Mouse (Mus musculus) CH12.LX (cell line): ENCODE results near the gene 4933428G20Rik. TPM values are rescaled to one million over a fixed set of nuclear protein-coding genes. Genes with fewer than 3 reads are reported as not detected.

Source experiments
- DNase-seq: peaks from one replicate; pipeline ENCODE4 v3.0.0-alpha.2; 2013; ENCODE audit errors: extremely low read depth
- H3K27ac ChIP-seq: 2 replicates; pipeline ENCODE4 v1.5.1; 2012; ENCODE audit warnings: low read depth, mild to moderate bottlenecking, control low read depth, moderate library complexity; ENCODE audit not compliant: insufficient read depth
- H3K27me3 ChIP-seq: replicated peaks from 2 replicates; pipeline ENCODE3; 2012; ENCODE audit warnings: inconsistent platforms
- H3K36me3 ChIP-seq, 2 experiments: replicated peaks in 1 of 2; 2 replicates each; pipeline versions ENCODE3 to v1.6.1; 2012; ENCODE audit warnings: inconsistent platforms in 1 of 2, low read length in 1 of 2, mild to moderate bottlenecking in 1 of 2, mixed read lengths in 1 of 2, moderate library complexity in 1 of 2; ENCODE audit not compliant: control insufficient read depth in 1 of 2, insufficient read depth in 1 of 2
- H3K4me1 ChIP-seq, 2 experiments: 2 replicates each; pipeline ENCODE4 v1.6.1; 2012; ENCODE audit warnings: inconsistent platforms in 1 of 2, moderate library complexity in 1 of 2; ENCODE audit not compliant: insufficient read depth in 2 of 2, control insufficient read depth in 1 of 2
- H3K4me2 ChIP-seq: 2 replicates; pipeline ENCODE4 v1.6.1; 2012; ENCODE audit warnings: low read depth, mild to moderate bottlenecking, control low read depth; ENCODE audit not compliant: poor library complexity, insufficient read depth, severe bottlenecking
- H3K4me3 ChIP-seq, 3 experiments: fragments of 150-350 bp in 1 of 3; sonication (generic) in 1 of 3; replicated peaks in 1 of 3; 2 replicates each; pipeline versions ENCODE3 to v1.5.1; 2011 to 2012; ENCODE audit warnings: low read depth in 2 of 3, low read length in 2 of 3, mild to moderate bottlenecking in 2 of 3, moderate library complexity in 2 of 3, control low read depth in 1 of 3, improper control_type of control experiment in 1 of 3, inconsistent platforms in 1 of 3, mixed read lengths in 1 of 3; ENCODE audit not compliant: poor library complexity in 1 of 3
- H3K79me2 ChIP-seq: replicated peaks from 2 replicates; pipeline ENCODE4 v1.6.1; 2012; ENCODE audit warnings: mild to moderate bottlenecking, moderate library complexity; ENCODE audit not compliant: control insufficient read depth, poor library complexity, insufficient read depth, severe bottlenecking; ENCODE audit errors: extremely low read depth
- H3K9ac ChIP-seq: 2 replicates; pipeline ENCODE4 v1.6.1; 2012; ENCODE audit warnings: low read depth, mild to moderate bottlenecking, control low read depth, moderate library complexity; ENCODE audit not compliant: insufficient read depth
- H3K9me3 ChIP-seq: replicated peaks from 2 replicates; pipeline ENCODE3; 2012; ENCODE audit warnings: low read length, inconsistent platforms, mixed read lengths
- CHD1 ChIP-seq: IDR thresholded peaks from 2 replicates; pipeline ENCODE4 v1.6.1; 2012; ENCODE audit warnings: low read depth, low read length, improper control_type of control experiment, inconsistent platforms
- ELF1 ChIP-seq: IDR thresholded peaks from 2 replicates; pipeline ENCODE4 v1.6.1; 2014; ENCODE audit warnings: low read depth, mild to moderate bottlenecking, inconsistent platforms, low read length, improper control_type of control experiment
- ETS1 ChIP-seq: conservative IDR thresholded peaks from 2 replicates; pipeline ENCODE4 v1.6.1; 2012; ENCODE audit warnings: low read depth, mild to moderate bottlenecking, inconsistent platforms, low read length, improper control_type of control experiment, moderate library complexity
- HCFC1 ChIP-seq: IDR thresholded peaks from 2 replicates; pipeline ENCODE4 v1.6.1; 2012; ENCODE audit warnings: low read depth, mild to moderate bottlenecking, inconsistent platforms, low read length, improper control_type of control experiment
- IRF4 ChIP-seq: IDR thresholded peaks from 2 replicates; pipeline ENCODE4 v1.6.1; 2014; ENCODE audit warnings: low read depth, mild to moderate bottlenecking, inconsistent platforms, low read length, improper control_type of control experiment
- JUN ChIP-seq: IDR thresholded peaks from 2 replicates; pipeline ENCODE4 v1.6.1; 2011; ENCODE audit warnings: low read depth, mild to moderate bottlenecking, low read length, improper control_type of control experiment, moderate library complexity; ENCODE audit not compliant: insufficient read depth
- JUND ChIP-seq: conservative IDR thresholded peaks from 2 replicates; pipeline ENCODE4 v1.6.1; 2011; ENCODE audit warnings: low read depth, low read length, improper control_type of control experiment
- MAFK ChIP-seq: IDR thresholded peaks from 2 replicates; pipeline ENCODE4 v1.6.1; 2011; ENCODE audit warnings: low read length, improper control_type of control experiment; ENCODE audit not compliant: insufficient replicate concordance
- MAZ ChIP-seq: IDR thresholded peaks from 2 replicates; pipeline ENCODE4 v1.6.1; 2012; ENCODE audit warnings: low read depth, mild to moderate bottlenecking, inconsistent platforms, low read length, improper control_type of control experiment, moderate library complexity
- MEF2A ChIP-seq: IDR thresholded peaks from 2 replicates; pipeline ENCODE4 v1.6.1; 2014; ENCODE audit warnings: low read depth, mild to moderate bottlenecking, inconsistent platforms, low read length, improper control_type of control experiment, borderline replicate concordance
- MXI1 ChIP-seq: IDR thresholded peaks from 2 replicates; pipeline ENCODE4 v1.6.1; 2011; ENCODE audit warnings: mild to moderate bottlenecking, low read depth, low read length, improper control_type of control experiment
- MYC ChIP-seq: IDR thresholded peaks from 2 replicates; pipeline ENCODE4 v1.6.1; 2011; ENCODE audit warnings: low read depth, mild to moderate bottlenecking, improper control_type of control experiment, low read length
- NELFE ChIP-seq: IDR thresholded peaks from 2 replicates; pipeline ENCODE4 v1.6.1; 2011; ENCODE audit warnings: low read depth, low read length, improper control_type of control experiment
- PAX5 ChIP-seq: IDR thresholded peaks from 2 replicates; pipeline ENCODE4 v1.6.1; 2012; ENCODE audit warnings: low read length, inconsistent platforms, mixed read lengths
- POLR2AphosphoS2 ChIP-seq: IDR thresholded peaks from 2 replicates; pipeline ENCODE4 v1.6.1; 2011; ENCODE audit warnings: low read depth, low read length, improper control_type of control experiment
- RAD21 ChIP-seq: IDR thresholded peaks from 2 replicates; pipeline ENCODE4 v1.6.1; 2011; ENCODE audit warnings: low read depth, mild to moderate bottlenecking, low read length, improper control_type of control experiment, moderate library complexity
- RCOR1 ChIP-seq: conservative IDR thresholded peaks from 2 replicates; pipeline ENCODE4 v1.6.1; 2012; ENCODE audit warnings: low read depth, mild to moderate bottlenecking, inconsistent platforms, low read length, improper control_type of control experiment
- SIN3A ChIP-seq: IDR thresholded peaks from 2 replicates; pipeline ENCODE4 v1.6.1; 2012; ENCODE audit warnings: low read length, improper control_type of control experiment, inconsistent platforms
- SMC3 ChIP-seq: IDR thresholded peaks from 2 replicates; pipeline ENCODE4 v1.6.1; 2011; ENCODE audit warnings: low read depth, low read length, improper control_type of control experiment
- TCF12 ChIP-seq: IDR thresholded peaks from 2 replicates; pipeline ENCODE4 v1.6.1; 2014; ENCODE audit warnings: low read depth, mild to moderate bottlenecking, inconsistent platforms, low read length, improper control_type of control experiment
- UBTF ChIP-seq: IDR thresholded peaks from 2 replicates; pipeline ENCODE4 v1.6.1; 2012; ENCODE audit warnings: low read depth, mild to moderate bottlenecking, inconsistent platforms, low read length, improper control_type of control experiment, moderate library complexity
- ZKSCAN1 ChIP-seq: IDR thresholded peaks from 2 replicates; pipeline ENCODE4 v1.6.1; 2012; ENCODE audit warnings: low read depth, inconsistent platforms, low read length, improper control_type of control experiment, borderline replicate concordance
- dilution Hi-C: fragments of 300-500 bp; cut with MboI; formaldehyde crosslinking; loops from 2 replicates; pipeline ENCODE4 v1.14.3; 2020; ENCODE audit warnings: low sequenced_read_pairs; ENCODE audit not compliant: extremely low pct_unique_long_range_greater_than_20kb, extremely low pct_ligation_motif_present
- in situ Hi-C: fragments of 300-500 bp; cut with MboI; formaldehyde crosslinking; loops from 3 replicates; pipeline ENCODE4 v1.14.3; 2019; ENCODE audit warnings: low sequenced_read_pairs, low pct_ligation_motif_present, low pct_unique_long_range_greater_than_20kb, mixed read lengths
- polyA plus RNA-seq: library from polyadenylated mRNA; unstranded; fragments of >175 nt; gene quantifications from 2 replicates; pipeline ENCODE4 v1.2.1, GENCODE M21; 2012; ENCODE audit warnings: low read depth; ENCODE audit not compliant: insufficient read length
- total RNA-seq, 2 experiments: library from RNA; depleted of rRNA; stranded (reverse); fragments of 300-350 nt in 1 of 2; fragments of >200 nt in 1 of 2; gene quantifications; 2 replicates each; pipeline ENCODE4 v1.2.3; 2012 to 2014

4933428G20Rik gene
- total and polyA plus RNA-seq, 3 experiments: 0.17 to 0.50 TPM; not detected in 1

DNA sequence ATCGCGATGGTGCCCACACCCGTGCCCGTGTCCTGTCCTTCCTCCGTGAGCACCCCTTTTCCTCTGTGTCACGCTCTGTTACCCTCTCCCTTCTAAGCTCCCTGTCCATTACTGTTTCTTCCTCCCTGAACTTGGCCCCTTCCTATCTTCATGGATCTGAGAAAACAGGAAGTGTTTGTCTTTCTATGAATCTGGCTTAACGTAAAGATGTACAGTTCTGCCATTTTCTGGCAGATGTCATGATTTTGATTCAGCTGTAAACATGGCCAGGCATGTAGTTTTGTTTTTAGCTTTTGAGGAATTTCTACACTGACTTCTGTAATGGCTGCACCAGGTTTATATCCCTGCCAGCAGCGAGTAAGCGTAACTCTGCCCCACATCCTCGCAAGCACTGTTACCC, 21.1 kb downstream of the 4933428G20Rik start:
- no peak overlapping the region for H3K4me3 ChIP-seq
- no peak for DNase-seq
- H3K79me2 ChIP-seq: no peaks in the 10 kb centered on the region
- no peak overlapping the region for H3K4me2 ChIP-seq
- in situ Hi-C loops: no loop called here
- H3K27me3 ChIP-seq: no peaks in the 10 kb centered on the region
- TF ChIP-seq JUN (no peak), MYC (no peak), MAFK (no peak), SMC3 (no peak), IRF4 (no peak), UBTF (no peak), HCFC1 (no peak), MEF2A (no peak), NELFE (no peak), RCOR1 (no peak), JUND (no peak), SIN3A (no peak), MAZ (no peak), ELF1 (no peak)
- peaks cover 5 to 48% of the 10 kb centered on the region in 2 experiments for H3K36me3 ChIP-seq
- H3K4me1 ChIP-seq: peaks cover 0 to 11% of the 10 kb centered on the region in 2 experiments; a peak in 2 of 4 replicates
- dilution Hi-C loops: no loop called here
- H3K9me3 ChIP-seq: no peaks in the 10 kb centered on the region
- H3K27ac ChIP-seq: no peak overlapping the region
- no peak overlapping the region for H3K9ac ChIP-seq

DNA sequence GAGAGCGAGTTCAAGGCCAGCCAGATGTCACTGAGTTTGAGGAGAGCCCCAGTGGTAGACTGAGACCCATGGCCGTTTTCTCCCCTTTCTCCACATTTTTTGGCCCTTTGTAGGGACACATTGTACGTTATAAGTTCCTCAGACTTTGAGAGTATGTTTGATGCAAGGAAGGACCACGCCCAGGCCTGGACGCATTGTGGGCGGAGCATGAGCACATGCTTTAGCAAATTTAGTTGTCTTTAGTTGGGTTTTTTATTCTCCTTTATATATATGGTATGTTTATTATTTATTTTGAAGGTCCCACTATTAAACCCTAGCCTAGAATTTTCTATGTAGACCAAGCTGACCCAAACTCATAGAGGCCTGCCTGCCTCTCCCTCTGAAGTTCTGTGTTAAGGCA, 21.8 kb downstream of the 4933428G20Rik start:
- Histone ChIP-seq H3K4me1 (peaks cover 0 to 11% of the 10 kb centered on the region in 2 experiments; a peak in 2 of 4 replicates), H3K9me3 (no peaks in the 10 kb centered on the region), H3K4me2 (no peak overlapping the region), H3K27ac (no peak overlapping the region), H3K9ac (no peak overlapping the region), H3K79me2 (no peaks in the 10 kb centered on the region), H3K27me3 (no peaks in the 10 kb centered on the region), H3K36me3 (peaks cover 5 to 48% of the 10 kb centered on the region in 2 experiments), H3K4me3 (no peak overlapping the region)
- TF ChIP-seq RAD21 (no peak), CHD1 (no peak), ZKSCAN1 (no peak), SMC3 (no peak), JUN (no peak), JUND (no peak), NELFE (no peak), HCFC1 (no peak), MXI1 (no peak), ETS1 (no peak), UBTF (no peak), IRF4 (no peak), TCF12 (no peak), PAX5 (no peak), POLR2AphosphoS2 (no peak)
- in situ Hi-C loops (no loop called here), dilution Hi-C loops (no loop called here)
- no peak for DNase-seq
